Mouse (Mus musculus): ENCODE measurements around the gene C77080. TPM values are rescaled to one million over a fixed set of nuclear protein-coding genes. Genes with fewer than 3 reads are reported as not detected.

C77080 gene
- polyA plus RNA-seq, 1 experiment: 2.9 TPM

- Histone ChIP-seq H3K27me3 (ENCODE audit: control insufficient read depth, insufficient read depth, low read length) (no peaks in the 10 kb centered on the region), H3K4me3 (ENCODE audit: extremely low read depth, insufficient read depth, insufficient read length) (no peak overlapping the region), H3K4me1 (ENCODE audit: control insufficient read depth, insufficient read depth, insufficient read length) (no peaks in the 10 kb centered on the region), H3K36me3 (ENCODE audit: control insufficient read depth, insufficient read depth, low read length) (no peaks in the 10 kb centered on the region), H3K27ac (ENCODE audit: insufficient read depth, low read length) (no peak overlapping the region)
- no peak for TF ChIP-seq POLR2A (IDR thresholded peaks at IDR 0.05; ENCODE audit: low read depth, low read length)
- no peak for TF ChIP-seq CTCF (IDR thresholded peaks at IDR 0.05; ENCODE audit: extremely low read depth, insufficient read depth, insufficient read length, insufficient replicate concordance)
- DNase-seq (ENCODE audit: low read depth in 1 of 2, low spot score in 2 of 2): no peak
- WGBS: 86% methylated on average over 22 of the region's 22 CpGs
Measured at GRCm38 (mm10) chr4:129227170-129227984, 33.8 kb downstream of the C77080 start.

- Histone ChIP-seq H3K4me1 (ENCODE audit: control insufficient read depth, insufficient read depth, insufficient read length) (no peaks in the 10 kb centered on the region), H3K36me3 (ENCODE audit: control insufficient read depth, insufficient read depth, low read length) (no peaks in the 10 kb centered on the region), H3K27ac (ENCODE audit: insufficient read depth, low read length) (no peak overlapping the region), H3K27me3 (ENCODE audit: control insufficient read depth, insufficient read depth, low read length) (no peaks in the 10 kb centered on the region), H3K4me3 (ENCODE audit: extremely low read depth, insufficient read depth, insufficient read length) (no peak overlapping the region)
- TF ChIP-seq POLR2A (IDR thresholded peaks at IDR 0.05; ENCODE audit: low read depth, low read length) (no peak), CTCF (IDR thresholded peaks at IDR 0.05; ENCODE audit: extremely low read depth, insufficient read depth, insufficient read length, insufficient replicate concordance) (no peak)
- DNase-seq (ENCODE audit: low read depth in 1 of 2, low spot score in 2 of 2): no peak
- 67% methylated on average over 5 of the region's 5 CpGs for WGBS
Measured at GRCm38 (mm10) chr4:129226441-129226963, 34.7 kb downstream of the C77080 start.

DNA sequence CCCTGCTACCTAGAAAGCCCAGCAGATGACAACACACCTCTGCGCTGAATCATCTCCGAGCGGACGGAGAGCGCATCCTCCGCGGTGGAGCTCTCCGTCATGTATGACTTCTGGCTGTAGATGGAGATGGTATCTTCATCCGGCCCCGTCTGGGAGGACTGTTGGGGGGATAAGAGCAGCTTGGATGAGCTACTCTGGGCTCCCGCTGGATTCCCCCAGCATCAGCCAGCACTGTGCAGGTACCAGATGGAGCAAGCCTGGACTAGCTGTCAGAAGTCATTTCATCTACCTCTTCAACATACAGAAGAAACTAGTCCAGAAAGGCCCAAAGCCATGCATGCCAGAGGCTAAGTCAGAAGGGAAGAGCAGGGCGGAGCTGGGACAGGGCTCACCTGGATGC is 35.9 kb downstream of the C77080 start:
- Histone ChIP-seq H3K27me3 (ENCODE audit: control insufficient read depth, insufficient read depth, low read length) (no peaks in the 10 kb centered on the region), H3K4me3 (ENCODE audit: extremely low read depth, insufficient read depth, insufficient read length) (no peak overlapping the region), H3K27ac (ENCODE audit: insufficient read depth, low read length) (no peak overlapping the region), H3K4me1 (ENCODE audit: control insufficient read depth, insufficient read depth, insufficient read length) (no peaks in the 10 kb centered on the region), H3K36me3 (ENCODE audit: control insufficient read depth, insufficient read depth, low read length) (no peaks in the 10 kb centered on the region)
- 96% methylated on average over 12 of the region's 12 CpGs for WGBS
- TF ChIP-seq CTCF (IDR thresholded peaks at IDR 0.05; ENCODE audit: extremely low read depth, insufficient read depth, insufficient read length, insufficient replicate concordance) (no peak), POLR2A (IDR thresholded peaks at IDR 0.05; ENCODE audit: low read depth, low read length) (no peak)
- no peak for DNase-seq (ENCODE audit: low read depth in 1 of 2, low spot score in 2 of 2)

DNA sequence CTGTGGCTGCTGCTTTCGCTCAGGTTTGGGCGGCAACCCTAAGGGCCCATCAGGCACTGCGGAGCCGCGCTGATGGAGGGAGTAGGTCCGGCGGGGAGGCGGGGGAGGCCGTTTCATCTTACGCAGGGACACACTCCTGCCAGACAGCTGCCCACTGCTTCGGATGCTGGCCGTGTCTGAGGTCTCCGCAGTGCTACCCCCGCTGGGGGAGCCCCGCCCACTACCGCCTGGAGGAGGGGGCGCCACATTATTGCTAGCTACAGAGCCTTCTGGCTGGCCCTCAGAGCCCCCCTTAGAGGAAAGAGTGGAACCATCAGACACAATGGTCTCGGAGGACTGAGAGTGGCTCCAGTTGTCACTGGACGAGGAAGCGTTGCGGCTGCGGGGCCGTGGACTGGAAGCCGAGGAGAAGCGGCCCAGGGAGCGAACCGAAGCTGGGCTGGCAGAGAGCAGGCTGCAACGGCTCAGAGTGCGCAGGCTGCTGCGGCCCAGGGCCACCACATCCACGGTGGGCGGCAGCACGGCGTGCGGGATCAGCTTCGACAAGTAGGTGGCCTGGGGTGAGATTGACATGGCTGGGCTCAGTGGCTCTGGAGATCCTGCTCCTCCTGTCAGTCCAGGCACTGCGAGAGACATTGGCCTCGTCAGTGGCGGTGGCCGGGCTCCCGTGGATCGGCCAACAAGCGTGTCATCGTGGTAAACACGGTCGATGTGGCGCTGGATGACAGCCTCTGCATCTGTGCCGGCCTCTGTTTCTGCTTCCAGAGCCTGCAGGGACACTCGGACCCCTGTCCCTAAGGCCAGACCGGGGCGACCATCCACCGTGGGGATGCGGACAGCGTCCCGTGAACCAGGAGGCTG is 37.6 kb downstream of the C77080 start:
- Histone ChIP-seq H3K27me3 (ENCODE audit: control insufficient read depth, insufficient read depth, low read length) (no peaks in the 10 kb centered on the region), H3K36me3 (ENCODE audit: control insufficient read depth, insufficient read depth, low read length) (peaks cover 8% of the 10 kb centered on the region), H3K4me1 (ENCODE audit: control insufficient read depth, insufficient read depth, insufficient read length) (no peaks in the 10 kb centered on the region), H3K27ac (ENCODE audit: insufficient read depth, low read length) (no peak overlapping the region), H3K4me3 (ENCODE audit: extremely low read depth, insufficient read depth, insufficient read length) (no peak overlapping the region)
- no peak for DNase-seq (ENCODE audit: low read depth in 1 of 2, low spot score in 2 of 2)
- TF ChIP-seq POLR2A (IDR thresholded peaks at IDR 0.05; ENCODE audit: low read depth, low read length): no peak
- TF ChIP-seq CTCF (IDR thresholded peaks at IDR 0.05; ENCODE audit: extremely low read depth, insufficient read depth, insufficient read length, insufficient replicate concordance): no peak
- 92% methylated on average over 55 of the region's 55 CpGs for WGBS

DNA sequence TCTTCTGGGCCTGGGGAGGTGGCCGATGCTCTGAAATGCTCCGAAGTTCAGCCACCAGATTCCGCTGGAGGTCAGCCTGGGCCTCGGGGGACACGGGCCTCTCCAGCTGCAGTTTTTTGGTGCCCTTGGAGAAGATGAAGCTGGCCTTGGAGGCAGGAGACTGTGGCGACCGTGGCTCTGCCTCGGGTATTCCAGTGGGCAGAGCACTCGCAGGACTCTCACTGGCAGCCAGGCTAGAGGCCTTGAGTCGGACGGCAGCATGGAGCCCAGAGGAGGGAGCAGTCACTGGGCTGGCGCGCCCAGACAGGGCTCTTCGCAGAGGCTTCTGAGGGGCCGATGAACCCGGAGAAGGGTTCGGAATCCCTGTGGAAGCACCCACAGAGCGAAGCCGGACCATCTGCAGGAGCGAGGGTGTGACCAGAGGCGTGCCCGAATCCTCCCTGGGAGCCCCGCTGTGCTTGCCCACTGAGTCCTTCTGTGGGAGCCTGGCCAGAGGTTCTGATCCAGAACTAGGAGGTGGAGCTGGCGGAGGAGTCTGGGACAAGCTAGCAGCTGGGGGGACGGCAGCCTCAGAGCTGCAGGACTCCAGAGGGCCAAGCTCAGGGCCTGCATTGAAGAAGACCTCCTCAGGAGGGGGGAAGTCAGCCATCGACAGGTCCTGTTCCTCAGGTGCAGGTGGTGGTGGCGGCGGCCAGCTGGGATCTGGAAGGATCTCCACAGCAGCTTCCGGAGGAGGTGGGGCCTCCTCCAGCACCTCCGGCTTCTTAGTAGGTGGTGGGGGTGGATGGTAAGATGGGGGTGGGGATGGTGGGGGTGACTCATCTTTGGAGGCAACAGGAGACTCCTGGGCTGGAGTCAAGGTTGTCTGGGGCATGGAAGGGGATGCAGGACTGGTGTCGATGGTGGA is 38.9 kb downstream of the C77080 start:
- Histone ChIP-seq H3K27me3 (ENCODE audit: control insufficient read depth, insufficient read depth, low read length) (no peaks in the 10 kb centered on the region), H3K27ac (ENCODE audit: insufficient read depth, low read length) (no peak overlapping the region), H3K36me3 (ENCODE audit: control insufficient read depth, insufficient read depth, low read length) (peaks cover 16% of the 10 kb centered on the region), H3K4me1 (ENCODE audit: control insufficient read depth, insufficient read depth, insufficient read length) (no peaks in the 10 kb centered on the region), H3K4me3 (ENCODE audit: extremely low read depth, insufficient read depth, insufficient read length) (no peak overlapping the region)
- DNase-seq (ENCODE audit: low read depth in 1 of 2, low spot score in 2 of 2): no peak
- TF ChIP-seq CTCF (IDR thresholded peaks at IDR 0.05; ENCODE audit: extremely low read depth, insufficient read depth, insufficient read length, insufficient replicate concordance): no peak
- TF ChIP-seq POLR2A (IDR thresholded peaks at IDR 0.05; ENCODE audit: low read depth, low read length): no peak
- WGBS: 92% methylated on average over 31 of the region's 31 CpGs

Data from spleen, adult 2 months (tissue).